In genomic region chr12:110978607-110979406, GRCm38 (mm10) we compare ENCODE assay signal across 8 mouse cellular contexts. TPM values are rescaled to one million over a fixed set of nuclear protein-coding genes. Genes with fewer than 3 reads are reported as not detected.
DNase-seq lines count a peak whose midpoint lies in the region; ATAC-seq and TF ChIP-seq lines count a peak whose summit lies in the region.

TSS of gene Ankrd9 (minus strand) at chr12:110979040.

- H3K36me3 ChIP-seq in embryonic facial prominence, embryonic 14.5 days (ENCODE audit: control insufficient read depth, insufficient read depth, low read length): peaks cover 27% of the 10 kb centered on the region
- peaks cover 4% of the 10 kb centered on the region; the same call in 1 of the 2 replicates for H3K36me3 ChIP-seq in heart, adult 2 months (ENCODE audit: control insufficient read depth, insufficient read depth, low read length)
- peaks cover 36% of the 10 kb centered on the region for H3K36me3 ChIP-seq in limb, embryonic 13.5 days
- no peaks in the 10 kb centered on the region for H3K36me3 ChIP-seq in midbrain, embryonic 16.5 days (ENCODE audit: control insufficient read depth, insufficient read depth, low read length)

- peak within 1 kb of the TSS; percentile 91 for H3K4me3 ChIP-seq in embryonic facial prominence, embryonic 14.5 days (ENCODE audit: low read depth, low read length)
- H3K4me3 ChIP-seq in heart, adult 2 months: peak within 1 kb of the TSS; percentile 82
- H3K4me3 ChIP-seq in limb, embryonic 13.5 days: peak within 1 kb of the TSS; percentile 86
- H3K4me3 ChIP-seq in midbrain, embryonic 16.5 days (ENCODE audit: low read depth, low read length): peak within 1 kb of the TSS; percentile 85

- peaks cover 5% of the 10 kb centered on the region; the same call in 1 of the 2 replicates for H3K79me2 ChIP-seq in heart, adult 2 months (replicated peaks; ENCODE audit: control insufficient read depth, insufficient read depth, low read length)

- peaks cover 6% of the 10 kb centered on the region for H3K4me1 ChIP-seq in embryonic facial prominence, embryonic 14.5 days (ENCODE audit: control insufficient read depth, insufficient read depth, low read length)
- peaks cover 5% of the 10 kb centered on the region for H3K4me1 ChIP-seq in heart, adult 2 months (ENCODE audit: control insufficient read depth, insufficient read depth, low read length)
- peaks cover 18% of the 10 kb centered on the region for H3K4me1 ChIP-seq in limb, embryonic 13.5 days
- H3K4me1 ChIP-seq in midbrain, embryonic 16.5 days (ENCODE audit: control insufficient read depth, insufficient read depth, low read length): peaks cover 6% of the 10 kb centered on the region

- TF ChIP-seq POLR2A in heart, adult 2 months (IDR thresholded peaks at IDR 0.05; ENCODE audit: insufficient read depth, low read depth, low read length): peak; percentile 78

- TF ChIP-seq EP300 in heart, adult 2 months (IDR thresholded peaks at IDR 0.05; ENCODE audit: insufficient read depth, low read depth, low read length): 0 out of 2 replicates have a peak, but pooled peaks have one; percentile 57

- peak within 1 kb of the TSS; percentile 98 for H3K4me2 ChIP-seq in embryonic facial prominence, embryonic 14.5 days (ENCODE audit: low read depth, low read length)
- peak within 1 kb of the TSS; percentile 81 for H3K4me2 ChIP-seq in limb, embryonic 13.5 days (replicated peaks)
- H3K4me2 ChIP-seq in midbrain, embryonic 16.5 days (ENCODE audit: low read length): peak within 1 kb of the TSS; percentile 95

- H3K9ac ChIP-seq in embryonic facial prominence, embryonic 14.5 days (ENCODE audit: low read depth, low read length): peak within 1 kb of the TSS; percentile 84
- peak within 1 kb of the TSS; percentile 94 for H3K9ac ChIP-seq in heart, adult 2 months (ENCODE audit: low read depth, low read length)
- H3K9ac ChIP-seq in limb, embryonic 13.5 days: peak within 1 kb of the TSS; percentile 80
- H3K9ac ChIP-seq in midbrain, embryonic 16.5 days (ENCODE audit: low read depth, low read length): peak within 1 kb of the TSS; percentile 80

- H3K27me3 ChIP-seq in embryonic facial prominence, embryonic 14.5 days (replicated peaks; ENCODE audit: control insufficient read depth, insufficient read depth, low read length): no peaks in the 10 kb centered on the region
- H3K27me3 ChIP-seq in heart, adult 2 months (ENCODE audit: control insufficient read depth, insufficient read depth, low read length): no peaks in the 10 kb centered on the region
- no peaks in the 10 kb centered on the region for H3K27me3 ChIP-seq in limb, embryonic 13.5 days
- H3K27me3 ChIP-seq in midbrain, embryonic 16.5 days (ENCODE audit: control insufficient read depth, insufficient read depth, low read depth, low read length): no peaks in the 10 kb centered on the region; the same call in 1 of the 2 replicates

- TF ChIP-seq CTCF in heart, adult 2 months (IDR thresholded peaks at IDR 0.05): 0 out of 2 replicates have a peak, but pooled peaks have one; percentile 12

- peak; percentile 90 for DNase-seq in 3T3-L1 (ENCODE audit: low read depth, low spot score)
- peak; percentile 95 to 97 for DNase-seq in adrenal gland, postnatal 4 days (ENCODE audit: low spot score in 2 of 2)
- DNase-seq in embryonic facial prominence, embryonic 14.5 days (ENCODE audit: low spot score): peak; percentile 97
- DNase-seq in heart, adult 2 months: peak; percentile 98 to 99
- DNase-seq in kidney, adult 8-10 months: peak; percentile 99
- peak; percentile 98 to 99 for DNase-seq in spleen, postnatal 10 days (ENCODE audit: low spot score in 2 of 2)

- H3K27ac ChIP-seq in embryonic facial prominence, embryonic 14.5 days (replicated peaks; ENCODE audit: low read depth, low read length): peak within 1 kb of the TSS; percentile 65
- peak within 1 kb of the TSS; percentile 96 for H3K27ac ChIP-seq in heart, adult 2 months
- H3K27ac ChIP-seq in limb, embryonic 13.5 days: peak within 1 kb of the TSS; percentile 28; the same call in 1 of the 2 replicates
- 0 out of 2 replicates have a peak within 1 kb of the TSS, but pooled peaks have one; percentile 24 for H3K27ac ChIP-seq in midbrain, embryonic 16.5 days (ENCODE audit: low read length)

- intact Hi-C loops in heart, adult 2 months (cut with DNase I): no loop called here

- no peaks in the 10 kb centered on the region for H3K9me3 ChIP-seq in embryonic facial prominence, embryonic 14.5 days (ENCODE audit: control insufficient read depth, low read length)
- H3K9me3 ChIP-seq in limb, embryonic 13.5 days: no peaks in the 10 kb centered on the region
- no peaks in the 10 kb centered on the region for H3K9me3 ChIP-seq in midbrain, embryonic 16.5 days (replicated peaks; ENCODE audit: control insufficient read depth, low read length, poor library complexity, severe bottlenecking)

- ATAC-seq in embryonic facial prominence, embryonic 14.5 days (ENCODE audit: low read depth): peak; percentile 98
- peak; percentile 97 for ATAC-seq in limb, embryonic 13.5 days (ENCODE audit: low FRiP score, low read depth)
- ATAC-seq in midbrain, embryonic 16.5 days: peak; percentile 97

- 0% methylated on average over 9 of the region's 90 CpGs for WGBS in embryonic facial prominence, embryonic 14.5 days
- WGBS in heart, adult 2 months: under 1% methylated on average over 77 of the region's 90 CpGs
- under 1% methylated on average over 85 of the region's 90 CpGs for WGBS in limb, embryonic 13.5 days
- WGBS in midbrain, embryonic 16.5 days: under 1% methylated on average over 75 of the region's 90 CpGs

RNA-seq across cellular contexts. Expression of gene Ankrd9, which starts in this region (rescaled TPM):
- 1 to 10 TPM; 9.1 to 9.7 TPM for total RNA-seq in adrenal gland, postnatal 4 days (2021)
- polyA plus RNA-seq in embryonic facial prominence, embryonic 14.5 days (2014; fragmentation: Nextera tagmentation; extraction: Ambion mirVana): 11.1 and 13.2 TPM in 2 replicates
- 10 to 100 TPM; 59.3 to 84.2 TPM for total RNA-seq in heart, adult 2 months (2021)
- polyA plus RNA-seq in heart, adult 2 months (2012; rRNA removed): 80.5 and 93.2 TPM in 2 replicates
- polyA plus RNA-seq in limb, embryonic 13.5 days (2015; fragmentation: Nextera tagmentation; extraction: Ambion mirVana): 14.1 and 16.3 TPM in 2 replicates
- 7.0 and 7.1 TPM in 2 replicates for polyA plus RNA-seq in midbrain, embryonic 16.5 days (2015; fragmentation: Nextera tagmentation; extraction: Ambion mirVana)

Comparison
In these comparisons a context has a peak if more than half of its experiments do, and no peak if none do; other contexts are left out.
1. Peak in every context shown above with its lines: DNase-seq, ATAC-seq, H3K4me3 ChIP-seq and H3K27ac ChIP-seq.
2. RNA of gene Ankrd9 (total RNA-seq): 59.3 to 84.2 TPM in heart, adult 2 months; 9.1 to 9.7 TPM in adrenal gland, postnatal 4 days; every median in the first group is over 4 times any median in the second.
3. H3K27ac ChIP-seq: peak in every context shown above with its lines; median percentile 96 in heart, adult 2 months; 65 in embryonic facial prominence, embryonic 14.5 days; 28 in limb, embryonic 13.5 days; 24 in midbrain, embryonic 16.5 days.